Mouse (Mus musculus) heart, postnatal 0 days (tissue): Measurements from ENCODE around the gene Mmrn2.

Experiments
- CTCF ChIP-seq: IDR thresholded peaks from 2 replicates; pipeline ENCODE4 v1.5.1; 2016; ENCODE audit warnings: antibody characterized with exemption, control low read depth, low read depth
- EP300 ChIP-seq: IDR thresholded peaks from 2 replicates; pipeline ENCODE4 v1.6.1; 2016; ENCODE audit warnings: antibody characterized with exemption, low read depth

GRCm38 (mm10) chr14:34343078-34343477, 32.2 kb upstream of the Mmrn2 start:
- no peak for TF ChIP-seq CTCF
- TF ChIP-seq EP300, result no peak
